Mouse (Mus musculus): ENCODE measurements around the gene Dtx2. TPM values are rescaled to one million over a fixed set of nuclear protein-coding genes. Genes with fewer than 3 reads are reported as not detected.

Gene Dtx2
- polyA plus RNA-seq, 1 experiment from 2014 or later = 21.6 TPM

DNA sequence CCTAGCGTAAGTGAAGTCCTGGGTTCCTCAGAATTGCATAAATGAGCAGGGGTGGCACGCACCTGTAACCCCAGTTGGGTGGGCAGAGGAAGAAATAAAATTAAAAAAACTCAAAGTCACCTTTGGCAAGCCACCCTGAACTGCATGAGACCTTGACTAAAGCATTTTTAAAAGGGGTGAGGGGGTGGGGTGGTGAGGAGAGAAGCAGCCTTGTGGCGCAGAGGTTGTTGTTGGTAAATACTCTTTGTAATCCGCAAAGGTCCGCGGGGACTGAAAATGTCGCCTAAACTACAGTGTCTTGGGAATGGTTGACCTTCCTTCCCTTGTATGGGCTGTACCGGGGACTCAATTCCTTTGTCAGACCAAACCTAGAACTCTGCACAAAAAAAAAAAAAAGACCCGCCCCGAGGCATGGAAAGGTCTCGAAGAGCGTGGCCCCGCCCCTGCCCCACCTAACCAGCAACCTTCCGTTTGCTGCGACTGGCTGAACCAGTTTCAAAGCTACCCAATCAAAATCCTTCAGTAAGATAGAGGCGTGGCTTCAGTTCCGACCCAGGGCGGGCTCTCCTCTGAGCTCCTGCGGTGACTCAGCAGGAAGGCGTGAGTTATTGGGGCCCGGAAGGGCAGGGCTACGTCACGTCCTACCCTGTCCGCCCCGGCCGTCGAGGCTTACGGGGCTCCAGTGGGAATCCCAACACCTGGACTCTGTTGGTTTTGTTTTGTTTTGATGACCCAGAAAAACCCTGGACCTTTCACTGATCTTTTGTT, 37.2 kb upstream of the Dtx2 start:
- no peak overlapping the region for H3K4me3 ChIP-seq (ENCODE audit: low read depth, low read length)
- H3K4me1 ChIP-seq (replicated peaks; ENCODE audit: control insufficient read depth, insufficient read depth, low read length) = no peaks in the 10 kb centered on the region
- no peaks in the 10 kb centered on the region for H3K27me3 ChIP-seq (ENCODE audit: control insufficient read depth, insufficient read depth, low read length)
- DNase-seq (ENCODE audit: low spot score) (peak; percentile 92), ATAC-seq (ENCODE audit: low FRiP score) (peak; percentile 85)
- peak overlapping the region; percentile 9; the same call in 1 of the 2 replicates for H3K4me2 ChIP-seq (replicated peaks; ENCODE audit: low read depth, low read length)
- H3K9ac ChIP-seq (ENCODE audit: low read depth, low read length) = peak overlapping the region; percentile 20; the same call in 1 of the 2 replicates
- no peaks in the 10 kb centered on the region for H3K9me3 ChIP-seq (ENCODE audit: control insufficient read depth, low read length)
- H3K27ac ChIP-seq (ENCODE audit: low read depth, low read length) = peak overlapping the region; percentile 81
- H3K36me3 ChIP-seq (ENCODE audit: control insufficient read depth, insufficient read depth, low read length) = no peaks in the 10 kb centered on the region
- 9% methylated on average over 28 of the region's 28 CpGs for WGBS

DNA sequence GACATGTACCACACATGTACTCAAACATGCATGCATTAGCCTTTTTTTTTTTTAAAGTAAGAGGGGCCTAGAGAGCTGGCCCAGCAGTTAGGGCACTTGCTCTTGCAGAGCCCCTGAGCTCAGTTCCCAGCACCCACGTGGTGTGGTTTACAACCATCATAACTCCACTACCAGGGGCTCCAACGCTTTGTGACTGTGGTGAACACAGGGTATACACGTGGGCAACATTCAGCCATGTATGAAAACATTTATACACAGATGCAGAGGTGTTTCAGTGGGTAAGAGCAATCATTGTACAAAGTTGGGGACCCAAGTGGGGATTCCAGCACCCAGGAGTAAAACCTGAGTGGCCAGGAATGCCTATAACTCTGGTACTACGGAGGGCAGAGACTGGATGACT, 36.2 kb upstream of the Dtx2 start:
- WGBS = 88% methylated on average over 4 of the region's 4 CpGs
- Histone ChIP-seq H3K4me2 (replicated peaks; ENCODE audit: low read depth, low read length) (no peak overlapping the region), H3K36me3 (ENCODE audit: control insufficient read depth, insufficient read depth, low read length) (no peaks in the 10 kb centered on the region), H3K27me3 (ENCODE audit: control insufficient read depth, insufficient read depth, low read length) (no peaks in the 10 kb centered on the region), H3K9ac (ENCODE audit: low read depth, low read length) (no peak overlapping the region), H3K27ac (ENCODE audit: low read depth, low read length) (peak overlapping the region; percentile 0; the same call in 1 of the 2 replicates), H3K4me1 (replicated peaks; ENCODE audit: control insufficient read depth, insufficient read depth, low read length) (no peaks in the 10 kb centered on the region), H3K9me3 (ENCODE audit: control insufficient read depth, low read length) (no peaks in the 10 kb centered on the region), H3K4me3 (ENCODE audit: low read depth, low read length) (no peak overlapping the region)
- DNase-seq (ENCODE audit: low spot score) = no peak
- ATAC-seq (ENCODE audit: low FRiP score) = no peak

DNA sequence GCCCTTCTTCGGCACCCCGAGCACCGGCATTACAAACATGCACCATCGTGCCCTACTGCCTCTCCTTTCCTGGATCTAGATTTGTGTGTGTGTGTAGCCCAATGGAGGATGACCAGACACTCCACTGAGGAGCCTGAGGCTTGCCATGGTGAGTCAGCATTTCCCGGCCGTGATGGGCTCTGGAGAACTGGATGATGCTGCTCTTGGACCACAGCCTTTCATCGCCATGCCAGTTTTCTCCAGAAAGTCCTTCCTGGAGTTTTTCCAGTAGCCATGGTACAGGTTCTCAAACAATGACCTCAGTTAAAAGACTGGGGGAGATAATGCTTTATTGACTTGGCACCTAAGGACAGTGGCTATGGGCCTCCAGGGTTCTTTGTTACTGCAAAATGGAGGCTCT, 34.7 kb upstream of the Dtx2 start:
- DNase-seq (ENCODE audit: low spot score) = no peak

DNA sequence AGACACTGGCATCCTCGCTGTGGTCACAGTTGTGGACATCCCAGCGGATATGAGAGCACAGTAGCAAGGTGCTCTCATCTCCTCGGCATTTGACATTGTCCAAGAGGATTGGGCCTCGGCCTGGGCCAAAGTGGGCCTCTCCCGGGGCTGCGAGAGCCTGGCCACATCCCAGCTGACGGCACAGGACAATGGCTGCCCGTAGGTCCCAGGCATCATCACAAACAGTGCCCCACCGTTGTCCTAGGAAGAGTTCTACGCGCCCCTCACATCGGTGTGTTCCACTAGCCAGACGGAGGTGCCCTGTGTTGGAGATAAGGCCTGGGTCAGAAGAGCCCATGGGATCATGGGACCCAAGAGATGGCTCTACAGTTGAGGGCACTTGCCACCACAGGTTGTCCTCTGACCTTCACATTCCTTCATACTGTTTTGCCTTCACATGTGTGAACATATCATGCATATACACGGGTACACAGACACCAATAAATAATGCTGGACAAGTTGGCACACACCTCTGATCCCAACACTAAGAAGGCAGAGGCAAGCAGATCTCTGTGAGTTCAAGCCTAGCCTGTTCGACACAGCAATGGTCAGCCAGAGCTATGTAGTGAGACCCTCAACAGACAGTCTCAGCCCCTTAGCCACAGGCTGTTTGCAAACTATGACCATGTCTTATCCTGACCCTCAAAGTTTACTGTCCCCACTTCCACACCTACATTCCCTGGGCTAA, 33.5 kb upstream of the Dtx2 start:
- no peaks in the 10 kb centered on the region for H3K36me3 ChIP-seq (ENCODE audit: control insufficient read depth, insufficient read depth, low read length)
- H3K4me1 ChIP-seq (replicated peaks; ENCODE audit: control insufficient read depth, insufficient read depth, low read length) = no peaks in the 10 kb centered on the region; the same call in 1 of the 2 replicates
- no peak overlapping the region for H3K4me3 ChIP-seq (ENCODE audit: low read depth, low read length)
- WGBS = 97% methylated on average over 15 of the region's 15 CpGs
- no peak overlapping the region for H3K4me2 ChIP-seq (replicated peaks; ENCODE audit: low read depth, low read length)
- H3K9me3 ChIP-seq (ENCODE audit: control insufficient read depth, low read length) = no peaks in the 10 kb centered on the region
- no peak overlapping the region for H3K9ac ChIP-seq (ENCODE audit: low read depth, low read length)
- ATAC-seq (ENCODE audit: low FRiP score) = no peak
- peak overlapping the region; percentile 94; the same call in 1 of the 2 replicates for H3K27ac ChIP-seq (ENCODE audit: low read depth, low read length)
- DNase-seq (ENCODE audit: low spot score) = no peak
- peaks cover 2% of the 10 kb centered on the region; the same call in 1 of the 2 replicates for H3K27me3 ChIP-seq (ENCODE audit: control insufficient read depth, insufficient read depth, low read length)

More for the DNA sequence above, 34.7 kb upstream of the Dtx2 start:
- H3K36me3 ChIP-seq (ENCODE audit: control insufficient read depth, insufficient read depth, low read length) = no peaks in the 10 kb centered on the region
- H3K4me3 ChIP-seq (ENCODE audit: low read depth, low read length) = no peak overlapping the region
- H3K9me3 ChIP-seq (ENCODE audit: control insufficient read depth, low read length) = no peaks in the 10 kb centered on the region
- WGBS = 93% methylated on average over 7 of the region's 7 CpGs
- H3K4me1 ChIP-seq (replicated peaks; ENCODE audit: control insufficient read depth, insufficient read depth, low read length) = no peaks in the 10 kb centered on the region
- H3K9ac ChIP-seq (ENCODE audit: low read depth, low read length) = no peak overlapping the region
- no peak overlapping the region for H3K27ac ChIP-seq (ENCODE audit: low read depth, low read length)
- ATAC-seq (ENCODE audit: low FRiP score) = no peak
- no peaks in the 10 kb centered on the region for H3K27me3 ChIP-seq (ENCODE audit: control insufficient read depth, insufficient read depth, low read length)
- H3K4me2 ChIP-seq (replicated peaks; ENCODE audit: low read depth, low read length) = no peak overlapping the region

DNA sequence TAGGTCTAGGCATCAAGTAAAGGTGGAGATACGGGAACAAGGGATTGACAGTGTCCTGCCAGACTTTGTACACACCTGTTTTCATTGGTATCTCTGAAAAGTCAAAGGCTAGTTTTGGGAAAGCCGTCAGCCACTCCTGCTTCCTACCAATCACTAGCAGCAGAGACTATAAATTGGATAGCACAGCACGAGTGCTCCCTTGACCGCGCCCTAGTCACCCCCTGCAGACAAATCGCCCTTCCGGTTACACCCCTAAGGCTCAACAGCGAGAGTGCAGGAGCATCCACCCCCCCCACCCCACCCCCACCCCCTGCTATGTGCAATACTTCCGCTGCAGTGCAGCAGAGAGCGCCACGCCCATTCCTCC, 32.5 kb upstream of the Dtx2 start:
- WGBS = under 1% methylated on average over 11 of the region's 11 CpGs
- DNase-seq (ENCODE audit: low spot score) = no peak
- no peaks in the 10 kb centered on the region for H3K36me3 ChIP-seq (ENCODE audit: control insufficient read depth, insufficient read depth, low read length)
- H3K27ac ChIP-seq (ENCODE audit: low read depth, low read length) = peak overlapping the region; percentile 94
- H3K9ac ChIP-seq (ENCODE audit: low read depth, low read length) = peak overlapping the region; percentile 16; the same call in 1 of the 2 replicates
- peak overlapping the region; percentile 97 for H3K4me2 ChIP-seq (replicated peaks; ENCODE audit: low read depth, low read length)
- no peaks in the 10 kb centered on the region; the same call in 1 of the 2 replicates for H3K4me1 ChIP-seq (replicated peaks; ENCODE audit: control insufficient read depth, insufficient read depth, low read length)
- H3K27me3 ChIP-seq (ENCODE audit: control insufficient read depth, insufficient read depth, low read length) = peaks cover 2% of the 10 kb centered on the region; the same call in 1 of the 2 replicates
- H3K4me3 ChIP-seq (ENCODE audit: low read depth, low read length) = peak overlapping the region; percentile 61
- no peaks in the 10 kb centered on the region for H3K9me3 ChIP-seq (ENCODE audit: control insufficient read depth, low read length)
- no peak for ATAC-seq (ENCODE audit: low FRiP score)

DNA sequence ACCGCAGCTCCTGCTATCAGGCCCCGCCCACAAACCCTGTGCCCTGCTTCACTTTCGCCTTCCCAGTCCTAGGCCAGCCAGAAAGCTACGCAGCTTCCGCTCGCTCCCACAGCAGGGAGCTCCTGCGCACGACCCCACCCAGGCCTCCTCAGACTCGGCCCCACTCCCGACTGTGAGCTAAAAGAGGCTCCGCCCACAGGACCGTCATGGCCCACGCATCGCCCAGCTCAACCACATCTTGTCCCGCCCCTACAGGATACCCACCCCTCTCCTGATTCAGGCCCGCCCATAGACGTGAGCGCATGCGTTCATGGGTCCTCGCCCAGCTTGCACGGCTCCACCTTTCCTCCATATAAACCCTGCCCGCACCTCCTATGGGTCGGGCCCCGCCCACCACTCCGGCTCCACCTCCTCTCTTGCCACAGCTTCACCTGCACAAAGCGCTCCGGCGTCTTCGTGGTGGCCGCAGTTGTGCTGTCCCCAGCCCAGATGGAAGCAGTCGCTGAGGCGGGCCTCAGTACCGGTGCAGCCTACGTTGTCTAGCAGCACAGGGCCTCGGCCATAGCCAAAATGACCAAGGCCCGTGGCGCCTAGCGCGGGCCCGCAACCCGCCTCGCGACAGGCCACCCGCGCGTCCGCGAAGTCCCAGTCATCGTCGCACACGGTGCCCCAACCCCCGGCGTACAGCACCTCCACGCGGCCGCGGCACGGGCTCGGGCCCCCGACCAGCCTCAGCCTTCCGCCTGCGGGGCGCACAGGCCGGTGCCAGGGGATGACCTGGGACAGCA, 31.9 kb upstream of the Dtx2 start:
- H3K9ac ChIP-seq (ENCODE audit: low read depth, low read length) = peak overlapping the region; percentile 96
- H3K36me3 ChIP-seq (ENCODE audit: control insufficient read depth, insufficient read depth, low read length) = no peaks in the 10 kb centered on the region
- H3K4me2 ChIP-seq (replicated peaks; ENCODE audit: low read depth, low read length) = peak overlapping the region; percentile 97
- no peaks in the 10 kb centered on the region; the same call in 1 of the 2 replicates for H3K4me1 ChIP-seq (replicated peaks; ENCODE audit: control insufficient read depth, insufficient read depth, low read length)
- peak; percentile 97 for ATAC-seq (ENCODE audit: low FRiP score)
- H3K27ac ChIP-seq (ENCODE audit: low read depth, low read length) = peak overlapping the region; percentile 94
- H3K27me3 ChIP-seq (ENCODE audit: control insufficient read depth, insufficient read depth, low read length) = peaks cover 2% of the 10 kb centered on the region; the same call in 1 of the 2 replicates
- DNase-seq (ENCODE audit: low spot score) = peak; percentile 97
- H3K4me3 ChIP-seq (ENCODE audit: low read depth, low read length) = peak overlapping the region; percentile 61
- WGBS = under 1% methylated on average over 64 of the region's 64 CpGs
- H3K9me3 ChIP-seq (ENCODE audit: control insufficient read depth, low read length) = no peaks in the 10 kb centered on the region

DNA sequence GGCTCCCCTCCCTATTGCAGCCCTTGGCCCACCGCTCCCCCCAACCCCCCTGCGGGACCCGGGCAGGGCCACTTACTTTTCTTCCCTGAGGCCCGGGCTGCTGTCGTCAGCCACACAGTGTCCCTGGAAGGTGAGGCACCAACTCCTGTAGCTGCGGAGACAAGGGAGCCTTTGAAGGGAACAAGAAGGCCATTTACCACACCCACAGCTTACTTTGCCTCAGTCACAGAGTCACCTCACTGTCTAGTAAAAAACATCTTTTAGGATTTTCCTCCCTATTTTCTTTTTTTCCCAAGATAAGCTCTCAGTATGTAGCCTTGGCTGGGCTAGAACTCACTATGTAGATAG, 31.3 kb upstream of the Dtx2 start:
- 7% methylated on average over 6 of the region's 6 CpGs for WGBS
- Histone ChIP-seq H3K4me2 (replicated peaks; ENCODE audit: low read depth, low read length) (peak overlapping the region; percentile 97), H3K4me3 (ENCODE audit: low read depth, low read length) (peak overlapping the region; percentile 61), H3K27ac (ENCODE audit: low read depth, low read length) (peak overlapping the region; percentile 94), H3K9ac (ENCODE audit: low read depth, low read length) (peak overlapping the region; percentile 96), H3K9me3 (ENCODE audit: control insufficient read depth, low read length) (no peaks in the 10 kb centered on the region), H3K36me3 (ENCODE audit: control insufficient read depth, insufficient read depth, low read length) (no peaks in the 10 kb centered on the region), H3K27me3 (ENCODE audit: control insufficient read depth, insufficient read depth, low read length) (peaks cover 2% of the 10 kb centered on the region; the same call in 1 of the 2 replicates), H3K4me1 (replicated peaks; ENCODE audit: control insufficient read depth, insufficient read depth, low read length) (no peaks in the 10 kb centered on the region; the same call in 1 of the 2 replicates)
- ATAC-seq (ENCODE audit: low FRiP score) = no peak
- DNase-seq (ENCODE audit: low spot score) = no peak

DNA sequence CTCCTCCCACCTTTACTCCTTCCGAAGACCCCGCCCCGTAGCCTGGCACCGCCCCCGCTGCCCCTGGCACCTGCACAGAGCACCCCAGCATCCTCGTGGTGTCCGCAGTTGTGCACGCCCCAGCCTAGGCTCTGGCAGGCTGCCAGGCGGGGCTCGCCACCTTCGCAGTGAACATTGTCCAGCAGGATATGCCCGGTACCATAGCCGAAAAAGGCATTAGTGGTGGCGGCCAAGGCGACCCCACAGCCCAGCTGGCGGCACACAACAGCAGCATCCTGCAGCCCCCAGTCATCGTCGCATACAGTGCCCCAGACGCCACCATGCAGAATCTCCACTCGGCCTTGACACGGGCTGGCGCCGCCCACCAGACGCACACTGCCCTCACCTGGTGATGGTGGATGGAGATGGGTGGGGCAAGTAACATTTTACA, 29.1 kb upstream of the Dtx2 start:
- Histone ChIP-seq H3K27me3 (ENCODE audit: control insufficient read depth, insufficient read depth, low read length) (peaks cover 2% of the 10 kb centered on the region; the same call in 1 of the 2 replicates), H3K4me2 (replicated peaks; ENCODE audit: low read depth, low read length) (0 out of 2 replicates have a peak overlapping the region, but pooled peaks have one; percentile 17), H3K4me3 (ENCODE audit: low read depth, low read length) (no peak overlapping the region), H3K27ac (ENCODE audit: low read depth, low read length) (no peak overlapping the region), H3K4me1 (replicated peaks; ENCODE audit: control insufficient read depth, insufficient read depth, low read length) (no peaks in the 10 kb centered on the region; the same call in 1 of the 2 replicates), H3K36me3 (ENCODE audit: control insufficient read depth, insufficient read depth, low read length) (no peaks in the 10 kb centered on the region), H3K9me3 (ENCODE audit: control insufficient read depth, low read length) (no peaks in the 10 kb centered on the region), H3K9ac (ENCODE audit: low read depth, low read length) (no peak overlapping the region)
- DNase-seq (ENCODE audit: low spot score) (no peak), ATAC-seq (ENCODE audit: low FRiP score) (no peak)
- 10% methylated on average over 24 of the region's 24 CpGs for WGBS
